Mouse (Mus musculus) liver, embryonic 14.5 days (tissue): ENCODE results near the gene Vwf. TPM values are rescaled to one million over a fixed set of nuclear protein-coding genes. Genes with fewer than 3 reads are reported as not detected.

ENCODE experiments used
- ATAC-seq: fragments of 200-750 bp; cut with Nextera tagmentation; 2 replicates; pipeline ENCODE4 v1.8.0; 2017; ENCODE audit warnings: moderate number of reproducible peaks, mild to moderate bottlenecking, moderate library complexity; ENCODE audit not compliant: insufficient read depth
- DNase-seq, 3 experiments: peaks; one replicate each; pipeline ENCODE4 v3.0.0-alpha.2; 2012 to 2013; ENCODE audit warnings: low read depth in 3 of 3, low spot score in 3 of 3
- H3K27ac ChIP-seq: fragments of 300-500 bp; sonication (generic); 2 replicates; pipeline ENCODE4 v1.5.1; 2014; ENCODE audit warnings: moderate library complexity, mild to moderate bottlenecking, control low read depth, inconsistent platforms
- H3K27me3 ChIP-seq: fragments of 300-500 bp; sonication (generic); 2 replicates; pipeline ENCODE4 v1.6.1; 2014; ENCODE audit warnings: mild to moderate bottlenecking, low read length, moderate library complexity; ENCODE audit not compliant: control insufficient read depth, insufficient read depth
- H3K36me3 ChIP-seq: fragments of 300-500 bp; sonication (generic); replicated peaks from 2 replicates; pipeline ENCODE4 v1.6.1; 2014; ENCODE audit warnings: low read depth; ENCODE audit not compliant: control insufficient read depth, insufficient read depth
- H3K4me1 ChIP-seq, 2 experiments: fragments of 200-500 bp in 1 of 2; fragments of 300-500 bp in 1 of 2; sonication (generic) in 1 of 2; replicated peaks; 2 replicates each; pipeline ENCODE4 v1.6.1; 2012 to 2014; ENCODE audit warnings: antibody characterized with exemption in 1 of 2, inconsistent platforms in 1 of 2, low read length in 1 of 2; ENCODE audit not compliant: control insufficient read depth in 2 of 2, insufficient read depth in 2 of 2
- H3K4me2 ChIP-seq: fragments of 300-500 bp; sonication (generic); 2 replicates; pipeline ENCODE4 v1.6.1; 2014; ENCODE audit warnings: low read depth, mild to moderate bottlenecking, control low read depth, moderate library complexity
- H3K4me3 ChIP-seq, 2 experiments: fragments of 200-500 bp in 1 of 2; fragments of 300-500 bp in 1 of 2; sonication (generic) in 1 of 2; 2 replicates each; pipeline ENCODE4 v1.5.1; 2012 to 2014; ENCODE audit warnings: low read depth in 2 of 2, low read length in 2 of 2, mild to moderate bottlenecking in 2 of 2, control low read depth in 1 of 2, inconsistent platforms in 1 of 2, moderate library complexity in 1 of 2; ENCODE audit not compliant: insufficient read depth in 1 of 2
- H3K9ac ChIP-seq: fragments of 300-500 bp; sonication (generic); replicated peaks from 2 replicates; pipeline ENCODE4 v1.6.1; 2014; ENCODE audit warnings: mild to moderate bottlenecking, control low read depth, moderate library complexity
- H3K9me3 ChIP-seq: fragments of 300-500 bp; sonication (generic); 2 replicates; pipeline ENCODE4 v1.6.1; 2016; ENCODE audit warnings: low read length, mixed read lengths; ENCODE audit not compliant: control insufficient read depth
- CTCF ChIP-seq: IDR thresholded peaks from 2 replicates; pipeline ENCODE4 v1.5.1; 2016; ENCODE audit warnings: antibody characterized with exemption, low read depth, control low read depth
- EP300 ChIP-seq: IDR thresholded peaks from 2 replicates; pipeline ENCODE4 v1.6.1; 2016; ENCODE audit warnings: antibody characterized with exemption, low read depth
- WGBS: fragments of 180-500 bp; shearing (Covaris S2); extraction: QIAGEN DNeasy Blood & Tissue Kit; methylation state at CpG from one replicate; pipeline ENCODE4 v1.1.7; 2014; ENCODE audit not compliant: insufficient replicate concordance; 5-methylcytosine and 5-hydroxymethylcytosine counted together
- polyA plus RNA-seq, 2 experiments: library from polyadenylated mRNA; depleted of rRNA in 1 of 2; stranded (reverse) in 1 of 2; unstranded in 1 of 2; fragments of >200 nt; fragmentation: Nextera tagmentation in 1 of 2; extraction: Ambion mirVana in 1 of 2; gene quantifications; 2 replicates each; pipeline versions ENCODE4 v1.2.1 to v1.2.3; 2012 to 2014

Vwf gene
- polyA plus RNA-seq, 2 experiments, result 9.0 to 11.1 TPM

GRCm38 (mm10) chr6:125653416-125653815 lies 106.8 kb downstream of the Vwf start:
- 35% methylated on average over 1 of the region's 1 CpGs for WGBS

GRCm38 (mm10) chr6:125656921-125657320 lies 110.3 kb downstream of the Vwf start:
- ATAC-seq, result no peak
- no peak overlapping the region for H3K4me3 ChIP-seq
- no peaks in the 10 kb centered on the region for H3K9me3 ChIP-seq
- no peak overlapping the region for H3K4me2 ChIP-seq
- H3K4me1 ChIP-seq, result no peaks in the 10 kb centered on the region
- H3K27me3 ChIP-seq, result no peaks in the 10 kb centered on the region
- H3K36me3 ChIP-seq, result no peaks in the 10 kb centered on the region
- TF ChIP-seq CTCF (no peak), EP300 (no peak)
- no peak overlapping the region for H3K9ac ChIP-seq
- 65% methylated on average over 13 of the region's 13 CpGs for WGBS
- no peak overlapping the region for H3K27ac ChIP-seq
- no peak for DNase-seq

More at GRCm38 (mm10) chr6:125653416-125653815, 106.8 kb downstream of the Vwf start:
- ATAC-seq (no peak), DNase-seq (no peak)
- H3K9ac ChIP-seq, result no peak overlapping the region
- no peak overlapping the region for H3K4me2 ChIP-seq
- no peaks in the 10 kb centered on the region for H3K36me3 ChIP-seq
- H3K4me1 ChIP-seq, result no peaks in the 10 kb centered on the region
- no peak overlapping the region for H3K27ac ChIP-seq
- TF ChIP-seq EP300, result no peak
- TF ChIP-seq CTCF, result no peak
- H3K9me3 ChIP-seq, result no peaks in the 10 kb centered on the region
- H3K27me3 ChIP-seq, result no peaks in the 10 kb centered on the region
- no peak overlapping the region for H3K4me3 ChIP-seq

GRCm38 (mm10) chr6:125657966-125658365 lies 111.4 kb downstream of the Vwf start:
- Histone ChIP-seq H3K27ac (no peak overlapping the region), H3K27me3 (no peaks in the 10 kb centered on the region), H3K9ac (no peak overlapping the region), H3K9me3 (no peaks in the 10 kb centered on the region), H3K4me2 (no peak overlapping the region), H3K4me3 (no peak overlapping the region), H3K36me3 (no peaks in the 10 kb centered on the region), H3K4me1 (no peaks in the 10 kb centered on the region)
- ATAC-seq (no peak), DNase-seq (no peak)
- TF ChIP-seq CTCF, result no peak
- no peak for TF ChIP-seq EP300
- WGBS, result 54% methylated on average over 5 of the region's 5 CpGs

- no peak overlapping the region for H3K4me3 ChIP-seq
- H3K9ac ChIP-seq, result no peak overlapping the region
- H3K36me3 ChIP-seq, result no peaks in the 10 kb centered on the region
- no peaks in the 10 kb centered on the region for H3K4me1 ChIP-seq
- H3K4me2 ChIP-seq, result no peak overlapping the region
- DNase-seq (peak; percentile 9 to 24 (median 22)), ATAC-seq (no peak)
- H3K9me3 ChIP-seq, result no peaks in the 10 kb centered on the region
- H3K27ac ChIP-seq, result no peak overlapping the region
- no peaks in the 10 kb centered on the region for H3K27me3 ChIP-seq
- TF ChIP-seq EP300 (no peak), CTCF (peak; percentile 92)
- WGBS, result 44% methylated on average over 14 of the region's 14 CpGs
Observed at GRCm38 (mm10) chr6:125661106-125661877, 114.7 kb downstream of the Vwf start.

DNA sequence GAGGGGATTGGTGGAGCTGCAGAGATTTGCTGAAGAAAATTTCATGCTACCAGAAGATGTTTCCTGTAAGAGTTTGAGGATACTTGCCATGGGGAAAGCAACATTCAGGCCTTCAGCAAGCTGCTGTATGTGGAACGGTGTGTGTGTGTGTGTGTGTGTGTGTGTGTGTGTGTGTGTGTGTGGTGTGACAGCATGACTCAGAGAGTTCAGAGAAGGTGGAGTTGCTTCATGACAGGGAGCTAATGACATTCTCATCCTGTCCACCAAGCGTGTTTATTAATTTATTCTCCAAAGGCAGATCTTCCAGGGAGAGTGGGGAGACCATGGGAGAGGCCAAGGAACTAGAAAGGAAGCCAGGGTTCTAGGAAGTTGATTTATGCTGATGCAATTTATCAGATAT lies 117.3 kb downstream of the Vwf start:
- Histone ChIP-seq H3K9me3 (no peaks in the 10 kb centered on the region), H3K27me3 (no peaks in the 10 kb centered on the region), H3K4me1 (no peaks in the 10 kb centered on the region), H3K9ac (no peak overlapping the region), H3K4me2 (no peak overlapping the region), H3K4me3 (no peak overlapping the region), H3K36me3 (no peaks in the 10 kb centered on the region), H3K27ac (no peak overlapping the region)
- ATAC-seq (no peak), DNase-seq (no peak)
- WGBS, result 51% methylated on average over 2 of the region's 2 CpGs
- no peak for TF ChIP-seq EP300
- no peak for TF ChIP-seq CTCF
